Mouse (Mus musculus) cerebellum, postnatal 4 days (tissue): ENCODE data around the gene Mcfd2.
A peak's percentile ranks its signal among the peaks of the same experiment; 100 is the strongest.
"Not testable (repeated sequence)": the region's sequence is repeated elsewhere in the genome, so short reads cannot be mapped to it uniquely, and the experiment has no call there.

Source experiments
- DNase-seq, 2 experiments: peaks; one replicate each; pipeline ENCODE4 v3.0.0; 2022; ENCODE audit warnings: low spot score in 2 of 2, mixed read lengths in 1 of 2

Gene Mcfd2

GRCm38 (mm10) chr17:87265792-87266186, at the start of gene Mcfd2:
Gene Mcfd2, minus strand, starts transcription at chr17:87265935.
- peak; percentile 90 to 94 for DNase-seq

DNA sequence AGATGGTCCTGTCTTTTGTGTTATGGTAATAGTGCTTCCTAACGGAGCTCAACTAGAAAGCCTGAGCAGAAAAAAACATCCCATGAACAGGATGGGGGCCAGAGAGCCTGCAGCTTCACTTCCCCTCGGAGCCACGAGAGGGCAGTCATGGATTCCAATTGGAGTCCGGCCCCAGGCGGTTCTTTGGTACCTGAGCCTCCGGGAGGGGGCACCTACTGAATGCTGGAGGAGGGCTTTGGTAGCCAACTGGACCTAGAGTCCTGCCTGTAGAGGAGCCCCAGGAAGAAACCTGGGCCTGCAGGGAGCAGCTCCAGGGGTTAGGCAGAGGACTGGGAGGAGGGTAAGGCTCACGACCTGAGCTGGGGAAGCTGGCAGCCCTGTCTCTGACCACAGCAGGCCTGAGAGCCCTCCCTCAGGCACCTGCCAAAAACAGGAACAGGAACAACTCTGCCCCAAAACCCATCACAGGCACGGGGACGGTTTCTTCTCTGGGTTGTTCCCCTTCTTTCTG, 49.3 kb upstream of the Mcfd2 start:
- DNase-seq: peak; percentile 94 to 96

- no peak for DNase-seq
Measured at GRCm38 (mm10) chr17:87314530-87314946, 48.8 kb upstream of the Mcfd2 start.

GRCm38 (mm10) chr17:87314121-87314520, 48.4 kb upstream of the Mcfd2 start:
- no peak for DNase-seq

- no peak for DNase-seq
Measured at GRCm38 (mm10) chr17:87312924-87313870, 47.5 kb upstream of the Mcfd2 start.

DNA sequence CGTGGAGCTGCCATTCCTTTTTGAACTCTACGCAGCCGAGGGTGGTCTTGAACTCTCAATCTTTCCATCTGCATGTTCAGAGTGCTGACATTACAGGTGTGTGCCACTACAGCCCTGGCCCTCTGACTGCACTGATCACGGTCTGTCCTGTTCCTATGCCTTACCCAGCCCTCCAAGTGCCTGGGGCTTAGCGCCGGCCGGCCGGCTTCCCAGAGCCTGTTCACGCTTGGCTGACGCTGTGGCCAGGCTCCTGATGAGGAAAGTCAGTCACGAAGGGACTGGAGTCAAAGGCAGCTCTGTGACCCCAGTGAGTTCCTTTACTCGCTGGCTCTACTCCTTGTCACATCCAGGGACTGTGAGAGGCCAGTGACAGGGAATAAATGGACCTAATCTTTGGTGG, 46.6 kb upstream of the Mcfd2 start:
- no peak for DNase-seq

GRCm38 (mm10) chr17:87310497-87310896, 44.8 kb upstream of the Mcfd2 start:
- DNase-seq: no peak

- DNase-seq: no peak
Measured at GRCm38 (mm10) chr17:87309073-87309788, 43.5 kb upstream of the Mcfd2 start.

DNA sequence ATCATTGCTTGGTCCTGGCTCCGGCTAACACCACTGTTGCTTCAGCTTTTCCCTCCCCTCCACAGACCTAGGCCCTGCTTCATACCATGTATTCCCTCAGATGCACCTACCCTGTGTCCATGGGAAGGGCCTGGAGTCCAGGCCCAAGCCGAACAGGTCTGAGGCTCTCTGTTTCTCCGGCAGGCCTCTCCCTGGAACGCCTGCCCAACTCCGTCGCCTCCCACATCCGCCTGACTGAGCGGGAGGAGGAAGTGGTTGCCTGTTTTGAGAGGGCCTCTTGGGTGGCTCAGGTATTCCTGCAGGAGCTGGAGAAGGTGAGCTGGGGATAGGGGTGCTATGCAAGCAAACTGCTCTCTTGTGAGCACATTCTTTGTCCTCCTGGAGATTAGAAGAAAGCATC, 41.0 kb upstream of the Mcfd2 start:
- no peak for DNase-seq

DNA sequence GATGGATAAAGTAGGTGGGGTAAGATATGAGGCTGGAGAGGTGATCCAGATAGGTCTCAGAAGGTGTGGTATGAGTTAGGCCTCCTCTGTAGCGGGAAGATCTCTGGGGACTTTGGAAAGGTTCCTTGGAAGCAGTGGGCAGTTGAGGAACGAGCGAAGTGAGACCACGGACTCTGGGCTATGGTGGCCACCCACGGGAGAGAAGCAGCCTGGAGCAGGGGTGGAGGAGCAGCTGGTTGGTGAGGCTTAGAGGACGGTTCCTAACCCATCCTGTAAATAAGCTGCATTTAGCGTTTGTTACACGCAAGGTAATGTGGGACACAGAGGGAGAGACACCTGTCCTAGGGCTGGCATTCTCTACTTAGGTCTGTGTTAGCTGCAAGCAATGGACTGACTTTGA, 39.3 kb upstream of the Mcfd2 start:
- no peak for DNase-seq

GRCm38 (mm10) chr17:87304151-87304894, 38.6 kb upstream of the Mcfd2 start:
- DNase-seq: no peak

DNA sequence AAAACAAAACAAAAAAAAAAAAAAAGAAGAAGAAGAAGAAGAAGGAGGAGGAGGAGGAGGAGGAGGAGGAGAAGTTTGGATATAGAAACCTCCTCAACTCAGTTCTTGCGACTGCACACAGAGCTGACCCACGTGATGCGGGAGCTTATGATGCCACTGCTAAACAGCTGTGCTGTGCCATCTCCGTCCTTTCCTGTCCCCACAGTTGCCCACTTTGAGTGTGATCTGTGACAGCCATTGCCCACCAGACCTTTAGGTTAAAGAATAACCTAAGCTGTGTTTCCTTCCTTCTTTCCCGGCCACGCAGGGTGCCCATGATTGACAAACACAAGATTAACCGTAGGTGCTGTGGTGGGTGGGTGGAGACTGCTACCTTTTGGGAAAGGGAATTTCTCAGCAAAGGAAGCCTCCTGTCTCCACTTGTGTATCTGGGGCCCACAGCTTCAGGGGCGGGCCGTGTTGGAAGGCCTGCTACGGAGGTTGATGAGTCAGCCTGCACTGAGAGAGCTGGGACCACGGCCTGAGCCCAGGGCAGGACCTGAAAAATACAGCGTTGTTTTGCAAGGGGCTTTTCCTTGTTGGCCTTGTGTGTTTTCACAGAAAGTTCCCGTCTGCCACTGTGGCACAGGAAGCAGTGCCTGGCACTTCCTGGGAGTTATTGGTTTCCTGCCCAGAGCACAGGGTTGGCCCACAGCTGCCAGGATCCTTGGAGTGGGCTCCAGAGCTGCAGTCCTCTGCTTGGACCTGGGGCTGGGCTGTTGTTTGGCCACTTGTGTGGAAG, 36.5 kb upstream of the Mcfd2 start:
- no peak for DNase-seq

DNA sequence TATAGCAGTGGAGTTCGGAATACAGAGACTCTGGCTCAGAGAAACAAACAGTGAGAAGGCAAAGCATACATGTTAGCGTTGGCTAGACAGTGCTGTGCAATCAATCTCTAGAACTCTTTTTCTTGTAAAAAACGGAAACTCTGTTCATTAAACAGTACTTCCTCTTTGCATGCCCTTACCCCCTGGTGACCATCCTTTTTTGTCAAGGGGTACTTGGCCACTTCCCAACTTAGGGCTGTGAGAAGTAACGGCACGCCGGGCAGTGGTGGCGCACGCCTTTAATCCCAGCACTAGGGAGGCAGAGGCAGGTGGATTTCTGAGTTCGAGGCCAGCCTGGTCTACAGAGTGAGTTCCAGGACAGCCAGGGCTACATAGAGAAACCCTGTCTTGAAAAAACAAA, 35.9 kb upstream of the Mcfd2 start:
- DNase-seq: not testable (repeated sequence)

DNA sequence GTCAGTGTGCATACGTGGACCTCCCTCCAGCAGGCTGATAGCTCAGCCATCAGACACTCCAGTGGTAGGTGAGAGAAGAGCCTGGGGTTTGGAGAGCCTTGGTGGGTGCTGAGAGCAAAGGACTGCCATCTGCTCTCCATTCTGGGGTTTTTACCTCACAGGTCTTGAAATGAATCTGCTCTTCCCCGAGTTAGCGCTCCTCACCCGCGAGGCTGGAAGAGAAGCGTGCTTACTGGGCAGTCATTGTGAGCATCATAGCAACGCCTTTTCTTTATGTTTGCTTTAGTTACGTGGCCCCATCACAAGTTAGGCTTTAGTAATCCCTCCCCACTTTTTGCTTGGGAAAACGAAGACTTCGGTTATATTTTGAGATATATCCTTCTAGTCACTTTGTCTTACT, 34.6 kb upstream of the Mcfd2 start:
- no peak for DNase-seq

DNA sequence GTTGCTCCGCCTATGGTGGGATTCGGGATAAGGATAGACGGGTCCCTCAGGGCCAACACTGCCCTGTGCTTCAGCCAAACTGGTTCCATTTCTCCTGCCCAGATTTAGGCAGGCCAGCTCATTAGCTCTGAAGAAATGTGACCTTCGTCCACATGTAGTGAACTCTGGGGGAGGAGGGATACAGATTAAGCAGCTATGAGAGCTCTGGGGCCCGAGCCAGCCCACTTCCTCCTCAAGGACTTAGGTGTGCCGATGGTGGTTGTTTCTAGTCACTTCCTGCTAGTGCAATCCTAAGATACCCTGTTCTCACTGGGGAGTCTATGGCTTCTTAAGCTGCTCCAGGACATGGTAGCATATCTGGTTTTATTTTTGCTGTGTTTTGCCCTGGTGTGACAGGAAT, 33.2 kb upstream of the Mcfd2 start:
- no peak for DNase-seq

DNA sequence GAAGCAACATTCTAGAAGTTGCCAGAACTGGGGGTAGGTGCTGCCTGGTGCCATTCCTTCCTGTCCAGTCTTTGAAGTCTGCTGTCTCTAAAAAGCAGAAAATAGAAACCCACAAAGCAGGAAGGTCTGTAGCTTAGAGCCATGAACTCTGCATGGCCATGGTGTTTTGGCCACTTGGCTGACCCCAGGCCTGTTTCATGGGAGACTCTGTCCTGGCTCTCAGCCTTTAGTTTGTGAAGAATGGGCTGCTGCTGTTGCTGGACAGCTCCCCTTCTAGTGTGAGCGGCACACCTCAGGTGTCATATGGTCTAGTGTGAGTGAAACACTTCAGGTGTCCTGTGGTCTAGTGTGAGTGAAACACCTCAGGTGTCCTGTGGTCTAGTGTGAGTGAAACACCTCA, 31.0 kb upstream of the Mcfd2 start:
- not testable (repeated sequence) for DNase-seq

- DNase-seq: no peak
Measured at GRCm38 (mm10) chr17:87295738-87296137, 30.0 kb upstream of the Mcfd2 start.

DNA sequence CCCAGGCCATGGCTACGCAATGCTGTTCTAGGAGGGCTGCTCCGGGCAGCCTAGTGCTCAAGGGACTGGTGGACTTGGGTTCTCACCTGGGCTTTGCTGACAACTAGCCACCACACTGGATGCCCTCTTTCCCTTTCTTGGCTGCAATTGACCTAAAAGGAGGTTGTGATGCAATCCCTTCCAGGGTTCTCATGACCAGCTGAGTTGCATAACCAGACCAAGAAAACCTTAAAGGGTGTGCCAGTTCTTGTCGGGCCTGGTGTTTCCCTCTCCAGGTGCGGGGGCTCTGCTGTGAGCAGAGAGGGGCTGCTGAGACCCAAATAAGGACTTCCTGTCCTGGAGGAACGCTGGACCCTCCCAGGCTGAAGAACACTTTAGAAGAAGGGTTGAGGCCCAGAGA, 27.4 kb upstream of the Mcfd2 start:
- no peak for DNase-seq

- DNase-seq: no peak
Measured at GRCm38 (mm10) chr17:87291782-87292181, 26.0 kb upstream of the Mcfd2 start.

DNA sequence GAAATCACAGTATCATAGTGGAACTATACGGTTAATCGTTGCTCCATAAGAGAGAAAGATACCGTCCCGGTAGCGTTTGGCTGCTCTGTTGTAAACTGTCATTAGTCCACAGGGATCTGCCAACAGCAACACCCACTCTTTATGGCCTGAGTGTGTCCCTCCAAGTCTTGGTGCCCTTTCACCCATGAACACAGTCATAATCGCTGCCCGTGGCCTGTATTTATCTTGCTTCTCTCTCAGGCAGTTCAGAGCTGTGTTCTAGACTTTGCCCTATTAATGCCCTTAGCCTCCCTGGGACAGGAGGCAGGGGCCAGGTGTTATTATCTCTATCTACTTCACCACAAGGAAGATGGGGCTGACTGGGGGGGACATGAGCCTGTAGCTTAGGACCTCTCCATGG, 25.3 kb upstream of the Mcfd2 start:
- DNase-seq: no peak

DNA sequence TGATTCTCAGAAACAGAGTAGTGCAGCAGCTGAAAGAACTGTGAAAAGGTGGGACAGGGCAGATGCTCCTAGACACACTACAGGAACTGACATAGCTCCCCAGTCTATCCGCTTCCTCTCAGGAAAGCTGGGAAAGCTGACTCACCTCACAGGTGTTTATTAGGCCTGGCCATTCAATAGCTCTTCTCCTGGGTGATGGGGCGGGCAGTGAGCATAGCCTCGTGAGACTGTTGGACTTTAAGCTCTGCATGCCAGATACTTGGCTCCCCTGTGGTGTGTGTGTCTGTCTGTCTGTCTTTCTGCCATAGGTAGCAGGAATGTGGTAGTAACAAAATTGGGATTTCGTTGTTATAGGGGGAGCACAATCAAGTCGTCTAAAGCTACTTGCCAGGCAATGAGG, 23.6 kb upstream of the Mcfd2 start:
- no peak for DNase-seq
